Mouse (Mus musculus): ENCODE measurements around the gene Amigo1.
A peak's percentile ranks its signal among the peaks of the same experiment; 100 is the strongest.

Gene Amigo1

GRCm38 (mm10) chr3:108186098-108187047 lies at the start of gene Amigo1:
Gene Amigo1, plus strand, starts transcription at chr3:108186335.
- DNase-seq, result peak; percentile 40 to 81

DNA sequence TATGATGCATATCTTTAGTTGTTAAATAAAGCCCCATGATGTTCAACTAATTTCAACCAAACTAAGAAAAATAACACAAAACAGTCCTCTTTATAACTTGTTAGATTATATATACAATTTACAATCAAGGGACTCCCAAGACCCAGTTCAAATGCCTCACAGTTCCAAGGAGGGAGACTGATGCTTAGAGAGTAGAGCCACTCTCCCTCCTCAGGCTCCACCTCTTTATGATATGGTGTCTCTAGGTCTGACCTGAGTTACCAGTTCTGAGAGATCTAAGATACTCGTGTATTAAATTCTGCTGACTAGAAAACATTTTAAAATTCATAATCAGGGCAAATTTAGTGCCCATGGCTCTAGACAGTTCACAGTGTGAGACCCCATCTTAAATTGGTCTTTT lies 47.0 kb upstream of the Amigo1 start:
- no peak for DNase-seq

- DNase-seq, result no peak
These were observed 45.3 kb upstream of the Amigo1 start for GRCm38 (mm10) chr3:108140786-108141185.

DNA sequence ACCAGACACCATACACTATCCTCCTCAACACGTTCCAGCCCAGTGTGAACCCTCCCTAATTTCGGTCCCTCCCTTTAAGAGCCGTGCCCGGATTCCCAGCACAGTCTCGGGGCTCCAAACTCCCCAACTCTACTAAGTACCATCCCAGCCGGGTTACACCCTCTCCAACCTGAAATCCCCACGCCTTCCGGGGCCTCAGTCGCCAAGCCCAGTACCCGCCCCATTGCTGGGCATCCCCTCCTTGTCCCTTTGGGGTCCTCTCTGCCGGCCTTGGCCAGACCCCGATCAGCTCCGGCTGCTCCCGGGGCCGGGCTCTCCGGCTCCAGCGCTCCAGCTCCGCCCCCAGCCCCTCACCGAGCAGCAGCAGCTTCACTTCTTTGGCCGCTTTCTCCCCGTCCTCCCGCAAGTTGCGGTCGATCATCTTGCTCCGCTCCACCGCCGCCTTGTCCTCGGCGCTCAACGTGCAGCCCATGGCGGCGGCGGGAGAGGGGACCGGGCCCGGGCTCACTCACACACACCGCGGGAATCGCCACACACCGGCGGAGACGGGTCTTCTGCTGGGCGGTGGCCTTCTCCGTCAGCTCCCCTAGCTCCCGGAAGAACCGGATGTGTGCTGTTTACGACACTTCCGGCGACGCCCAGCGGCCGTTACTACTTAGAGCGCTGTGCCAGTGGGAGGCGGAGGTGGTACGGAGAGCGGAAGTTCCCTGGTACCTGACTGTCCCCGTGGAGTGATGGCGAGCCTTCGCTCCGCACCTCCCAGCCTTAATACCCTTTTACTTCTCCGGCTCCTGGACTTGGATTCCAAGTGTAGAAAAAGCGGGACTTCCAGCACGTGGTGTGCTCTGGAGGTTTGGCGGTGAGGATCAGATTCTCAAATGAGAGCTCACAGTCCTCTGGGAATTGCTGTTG lies 40.3 kb upstream of the Amigo1 start, which contains the start of gene Gnai3:
Gnai3 (minus strand) TSS at position 613 of the 912 bp plus-strand sequence.
- peak; percentile 95 for DNase-seq

- no peak for DNase-seq
These were observed 39.5 kb upstream of the Amigo1 start for GRCm38 (mm10) chr3:108146671-108147070.

- DNase-seq, result peak; percentile 91 to 95
These were observed 38.5 kb upstream of the Amigo1 start for GRCm38 (mm10) chr3:108147386-108148235.

DNA sequence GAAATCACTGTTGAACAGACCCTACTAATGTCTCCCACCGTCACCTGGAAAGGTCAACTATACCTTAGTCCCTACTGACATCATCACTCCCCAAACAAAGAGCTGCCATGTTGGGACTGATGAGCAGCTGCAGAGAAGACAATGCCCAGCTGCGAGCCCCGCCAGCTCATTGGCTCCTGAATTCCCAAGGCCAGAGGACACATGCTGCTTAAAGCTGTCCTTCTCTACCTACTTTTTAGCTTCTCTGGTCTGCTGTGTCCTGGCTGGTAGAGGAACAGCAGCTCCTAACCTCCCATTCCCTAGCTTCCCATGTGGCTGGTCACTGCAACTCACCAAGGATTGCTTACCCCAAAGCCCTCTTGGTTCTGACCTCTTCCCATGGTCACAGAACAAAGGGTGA lies 33.8 kb upstream of the Amigo1 start:
- DNase-seq, result no peak

- no peak for DNase-seq
These were observed 31.5 kb upstream of the Amigo1 start, which contains the start of gene Gpr61 for GRCm38 (mm10) chr3:108154656-108155055. Gene Gpr61, minus strand, starts transcription at chr3:108154882.

GRCm38 (mm10) chr3:108158383-108159037 lies 27.6 kb upstream of the Amigo1 start:
- DNase-seq, result no peak

GRCm38 (mm10) chr3:108164091-108164490 lies 22.0 kb upstream of the Amigo1 start:
- DNase-seq, result no peak

DNA sequence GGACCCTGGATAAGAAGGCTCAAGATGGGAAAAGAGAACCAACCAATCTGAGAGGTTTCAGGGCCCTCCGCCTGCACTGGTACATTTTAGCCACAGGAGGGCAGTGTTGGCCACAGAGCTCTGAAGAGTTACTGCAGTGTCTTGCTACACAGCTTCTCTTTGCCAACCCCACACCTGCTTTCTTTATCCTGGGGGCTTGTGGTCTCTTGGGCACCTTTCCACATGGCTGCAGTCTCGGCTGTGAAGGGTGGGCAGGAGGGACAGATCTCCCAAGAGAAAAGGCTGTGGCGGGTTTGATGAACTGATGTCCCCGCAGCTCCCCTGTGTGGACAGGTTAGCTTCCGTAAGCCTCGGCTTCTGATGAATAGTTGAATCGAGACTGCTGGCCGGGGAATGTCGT lies 21.3 kb upstream of the Amigo1 start:
- peak; percentile 74 to 85 for DNase-seq

GRCm38 (mm10) chr3:108165532-108166315 lies 20.4 kb upstream of the Amigo1 start:
- no peak for DNase-seq

- peak; percentile 39 to 48 for DNase-seq
These were observed 19.5 kb upstream of the Amigo1 start for GRCm38 (mm10) chr3:108166486-108167211.

- no peak for DNase-seq
These were observed 18.6 kb upstream of the Amigo1 start for GRCm38 (mm10) chr3:108167499-108167898.

GRCm38 (mm10) chr3:108169199-108169598 lies 16.9 kb upstream of the Amigo1 start:
- DNase-seq, result no peak

DNA sequence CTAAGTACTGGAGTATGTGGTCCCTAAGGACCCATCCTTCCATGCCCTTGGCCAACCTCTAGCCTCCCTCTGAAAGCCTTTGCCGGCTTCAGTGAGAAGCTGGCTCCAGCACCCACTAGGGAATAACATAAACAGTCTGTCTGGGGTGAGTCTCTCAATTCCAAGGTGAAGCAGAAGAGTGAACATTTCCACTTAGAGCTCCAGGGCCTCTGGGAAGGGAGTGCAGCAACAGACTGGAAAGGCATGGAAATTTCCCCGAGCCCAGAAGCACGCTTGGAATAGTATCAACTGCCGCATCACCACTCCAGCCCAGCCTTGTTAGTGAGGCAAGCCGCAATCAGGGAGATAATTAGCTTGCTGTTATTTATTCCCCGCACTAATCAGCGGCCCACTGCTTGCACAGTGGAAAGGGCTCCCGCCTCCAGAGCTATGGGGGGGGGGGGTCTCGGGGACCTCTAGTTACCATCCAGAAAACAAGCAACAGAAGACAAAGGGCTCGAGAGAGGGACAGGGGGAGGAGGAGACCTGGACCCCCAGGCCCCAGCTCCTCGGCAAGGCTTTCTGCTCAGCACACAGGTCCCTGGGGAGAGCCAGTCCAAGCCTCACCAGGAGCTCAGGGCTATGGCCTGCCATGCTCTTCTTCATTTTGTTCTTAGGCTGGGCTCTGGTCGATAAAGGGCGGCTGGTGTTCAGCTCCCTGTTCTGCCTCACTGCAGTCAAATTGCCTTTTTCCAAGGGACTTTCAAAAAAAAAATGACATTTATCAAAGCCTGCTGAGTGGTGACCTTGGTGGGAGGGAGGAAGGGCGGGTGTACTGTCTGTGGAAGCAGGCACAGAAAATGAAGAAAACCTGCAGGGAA lies 11.2 kb upstream of the Amigo1 start:
- peak; percentile 41 to 46 for DNase-seq

- no peak for DNase-seq
These were observed 7.1 kb upstream of the Amigo1 start for GRCm38 (mm10) chr3:108178756-108179715.

- DNase-seq, result no peak
These were observed 5.6 kb upstream of the Amigo1 start for GRCm38 (mm10) chr3:108180514-108180913.
